Mouse (Mus musculus) limb, embryonic 15.5 days (tissue): ENCODE measurements around the gene Fam149a. TPM values are rescaled to one million over a fixed set of nuclear protein-coding genes. Genes with fewer than 3 reads are reported as not detected.

ENCODE experiments used
- ATAC-seq: fragments of 200-750 bp; cut with Nextera tagmentation; 2 replicates; pipeline ENCODE4 v1.8.0; 2017; ENCODE audit warnings: low read depth, moderate TSS enrichment; ENCODE audit not compliant: insufficient number of reproducible peaks, low FRiP score, low TSS enrichment
- H3K27ac ChIP-seq: fragments of 300-500 bp; sonication (generic); 2 replicates; pipeline ENCODE4 v1.5.1; 2015; ENCODE audit warnings: moderate library complexity, mild to moderate bottlenecking, inconsistent platforms
- H3K27me3 ChIP-seq: fragments of 300-500 bp; sonication (generic); 2 replicates; pipeline ENCODE4 v1.6.1; 2015; ENCODE audit warnings: inconsistent platforms
- H3K36me3 ChIP-seq: fragments of 300-500 bp; sonication (generic); 2 replicates; pipeline ENCODE4 v1.6.1; 2015; ENCODE audit warnings: inconsistent platforms
- H3K4me1 ChIP-seq: fragments of 300-500 bp; sonication (generic); 2 replicates; pipeline ENCODE4 v1.6.1; 2015; ENCODE audit warnings: inconsistent platforms
- H3K4me2 ChIP-seq: fragments of 300-500 bp; sonication (generic); 2 replicates; pipeline ENCODE4 v1.6.1; 2015; ENCODE audit warnings: mild to moderate bottlenecking, inconsistent platforms
- H3K4me3 ChIP-seq: fragments of 300-500 bp; sonication (generic); 2 replicates; pipeline ENCODE4 v1.5.1; 2015; ENCODE audit warnings: mild to moderate bottlenecking, inconsistent platforms
- H3K9ac ChIP-seq: fragments of 300-500 bp; sonication (generic); 2 replicates; pipeline ENCODE4 v1.6.1; 2015; ENCODE audit warnings: inconsistent platforms
- H3K9me3 ChIP-seq: fragments of 300-500 bp; sonication (generic); 2 replicates; pipeline ENCODE4 v1.6.1; 2016; ENCODE audit warnings: inconsistent platforms
- WGBS: fragments of 180-500 bp; shearing (Covaris S2); methylation state at CpG from one replicate; pipeline ENCODE4 v1.1.7; 2015; 5-methylcytosine and 5-hydroxymethylcytosine counted together
- polyA plus RNA-seq: library from polyadenylated mRNA; unstranded; fragments of >200 nt; fragmentation: Nextera tagmentation; extraction: Ambion mirVana; gene quantifications from 2 replicates; pipeline ENCODE4 v1.2.1, GENCODE M21; 2015

The Fam149a gene
- polyA plus RNA-seq = 11.5 and 11.8 TPM in 2 replicates

DNA sequence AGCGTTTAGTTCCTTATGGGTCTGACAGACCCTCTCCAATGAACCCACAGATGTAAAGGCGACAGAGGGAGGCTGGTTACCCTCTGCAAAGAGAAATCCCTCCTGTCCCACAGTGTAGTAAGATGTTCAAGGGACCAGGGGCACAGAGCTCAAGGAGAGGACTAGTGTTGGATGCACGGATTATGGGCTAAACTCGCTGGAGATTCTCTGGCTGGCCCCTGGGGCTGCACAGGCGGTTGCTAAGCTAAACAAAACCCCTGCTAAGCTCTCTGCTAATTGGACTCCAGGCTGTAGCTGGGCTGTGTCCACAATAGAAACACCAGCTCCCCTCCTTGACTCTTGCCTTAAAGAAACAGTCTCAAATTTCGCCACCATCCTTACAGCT, at the start of gene Fam149a:
Fam149a (minus strand) TSS at position 329 of the 385 bp plus-strand sequence.
- peak within 1 kb of the TSS; percentile 32 for H3K4me3 ChIP-seq
- H3K4me2 ChIP-seq = peak within 1 kb of the TSS; percentile 60
- no peaks in the 10 kb centered on the region for H3K36me3 ChIP-seq
- WGBS = 1% methylated on average over 6 of the region's 6 CpGs
- no peak within 1 kb of the TSS for H3K9ac ChIP-seq
- H3K27ac ChIP-seq = no peak within 1 kb of the TSS
- ATAC-seq = no peak
- no peaks in the 10 kb centered on the region for H3K9me3 ChIP-seq
- H3K4me1 ChIP-seq = peaks cover 9% of the 10 kb centered on the region
- H3K27me3 ChIP-seq = peaks cover 17% of the 10 kb centered on the region

DNA sequence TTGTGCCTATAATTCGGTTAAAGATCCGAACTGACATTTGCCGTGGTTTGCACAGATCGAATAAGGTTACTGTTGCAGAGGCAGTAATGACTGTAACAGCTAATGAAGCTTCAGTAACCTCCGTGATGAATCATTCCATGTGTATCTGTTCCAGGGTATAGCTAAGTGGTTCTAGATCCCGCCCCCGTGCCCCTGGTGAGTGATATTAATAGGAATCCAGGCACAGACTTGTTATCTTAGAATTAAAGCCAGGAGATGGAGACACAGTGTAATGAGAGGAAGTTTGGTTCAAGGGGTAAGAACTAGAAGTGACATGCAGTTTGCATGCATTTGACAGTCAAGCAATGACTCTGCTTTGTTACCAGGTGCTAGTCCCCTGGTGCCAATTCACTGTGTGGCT, 38.1 kb upstream of the Fam149a start:
- no peak for ATAC-seq
- H3K27me3 ChIP-seq = no peaks in the 10 kb centered on the region
- 87% methylated on average over 7 of the region's 7 CpGs for WGBS

DNA sequence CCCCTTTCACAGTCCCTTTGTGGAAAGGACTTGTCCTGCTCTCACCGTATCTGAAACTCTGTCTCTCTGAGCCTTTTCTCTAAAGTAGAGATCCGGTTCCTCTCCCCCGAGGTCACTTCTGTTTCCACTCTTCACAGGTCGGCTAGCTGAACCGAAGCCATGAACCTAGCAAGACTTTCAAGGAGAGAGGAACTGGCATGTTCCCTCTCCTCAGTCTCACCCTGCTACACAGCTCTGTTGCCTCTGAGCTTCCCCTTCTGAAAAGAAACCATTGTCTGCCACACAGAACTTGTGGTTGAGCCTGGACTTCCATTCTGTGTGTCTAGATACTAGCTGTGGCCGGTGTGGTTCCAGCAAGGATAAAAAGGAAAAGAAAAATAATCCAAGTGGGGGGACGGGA, 32.9 kb upstream of the Fam149a start:
- Histone ChIP-seq H3K4me3 (no peak overlapping the region), H3K9ac (no peak overlapping the region)
- ATAC-seq = no peak

More for the DNA sequence above, 38.1 kb upstream of the Fam149a start:
- Histone ChIP-seq H3K9me3 (no peaks in the 10 kb centered on the region), H3K4me2 (no peak overlapping the region), H3K9ac (no peak overlapping the region), H3K4me3 (no peak overlapping the region), H3K4me1 (no peaks in the 10 kb centered on the region), H3K36me3 (no peaks in the 10 kb centered on the region), H3K27ac (no peak overlapping the region)

DNA sequence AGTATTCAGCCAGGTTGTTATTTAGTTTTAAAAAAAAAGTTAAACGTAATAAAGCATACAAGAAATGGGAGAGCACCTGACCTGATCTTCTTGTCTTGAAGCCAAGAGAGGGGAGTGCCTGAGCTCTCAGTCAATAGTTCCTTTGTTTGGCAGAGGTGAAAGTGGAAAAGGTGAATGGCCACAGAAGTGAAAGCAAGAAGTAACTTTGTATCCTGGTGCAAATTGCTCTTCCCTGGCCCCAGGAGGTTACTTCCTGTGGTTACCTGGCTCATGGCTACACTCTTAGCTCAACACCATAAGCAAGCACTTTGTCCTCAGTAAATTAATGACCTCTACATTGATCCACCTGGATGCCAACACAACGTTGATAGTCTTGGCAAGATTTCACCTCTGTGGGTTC, 28.8 kb upstream of the Fam149a start, which contains the start of gene Tlr3:
Tlr3 (minus strand) TSS at position 199 of the 400 bp plus-strand sequence.
- Histone ChIP-seq H3K36me3 (no peaks in the 10 kb centered on the region), H3K27me3 (no peaks in the 10 kb centered on the region), H3K27ac (peak within 1 kb of the TSS; percentile 51), H3K9me3 (no peaks in the 10 kb centered on the region), H3K4me3 (peak within 1 kb of the TSS; percentile 43), H3K4me1 (peaks cover 6% of the 10 kb centered on the region), H3K4me2 (peak within 1 kb of the TSS; percentile 53), H3K9ac (peak within 1 kb of the TSS; percentile 40; the same call in 1 of the 2 replicates)
- WGBS = 43% methylated on average over 2 of the region's 2 CpGs
- ATAC-seq = no peak

More for the DNA sequence above, 32.9 kb upstream of the Fam149a start:
- no peaks in the 10 kb centered on the region for H3K9me3 ChIP-seq
- no peaks in the 10 kb centered on the region for H3K27me3 ChIP-seq
- H3K4me2 ChIP-seq = no peak overlapping the region
- H3K4me1 ChIP-seq = peaks cover 6% of the 10 kb centered on the region
- WGBS = 81% methylated on average over 7 of the region's 7 CpGs
- no peaks in the 10 kb centered on the region for H3K36me3 ChIP-seq
- no peak overlapping the region for H3K27ac ChIP-seq

DNA sequence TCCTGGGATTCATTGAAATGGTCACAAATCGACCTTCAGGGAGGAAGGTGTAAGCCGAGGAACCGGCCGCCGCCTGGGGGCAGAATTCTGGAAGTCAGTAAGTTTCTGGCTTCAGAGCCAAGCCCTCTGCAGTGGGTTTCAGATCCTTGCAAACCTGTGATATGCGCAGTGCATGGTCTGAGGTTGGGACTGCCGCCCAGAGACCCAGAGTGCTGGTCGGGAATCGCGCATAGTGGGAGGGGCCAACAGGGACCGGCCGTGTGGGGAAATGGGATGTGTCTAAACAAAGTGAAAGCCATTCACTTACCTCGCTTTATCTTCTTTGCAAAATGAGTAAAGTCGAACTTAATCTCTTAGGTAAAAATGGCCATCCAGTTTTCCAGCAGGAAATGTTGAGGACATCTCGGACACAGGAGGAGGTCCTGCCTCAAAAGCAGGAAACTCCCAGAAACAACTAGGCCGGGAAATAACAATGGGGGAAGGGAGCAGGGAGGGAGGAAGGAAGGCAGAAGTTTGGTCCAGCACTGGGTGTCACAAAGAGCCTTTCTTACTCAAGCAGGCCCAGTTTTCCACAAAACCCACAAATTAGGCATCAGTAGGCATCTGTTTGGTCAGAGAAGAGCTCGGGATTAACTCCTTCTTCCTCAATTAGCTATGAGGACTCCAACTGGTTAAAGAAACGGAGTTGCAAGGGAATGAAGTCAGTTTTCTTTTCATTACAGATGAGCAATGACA, 28.2 kb upstream of the Fam149a start:
- Histone ChIP-seq H3K4me3 (peak overlapping the region; percentile 43), H3K27me3 (no peaks in the 10 kb centered on the region), H3K27ac (peak overlapping the region; percentile 51), H3K9me3 (no peaks in the 10 kb centered on the region), H3K4me1 (peaks cover 6% of the 10 kb centered on the region), H3K4me2 (peak overlapping the region; percentile 53), H3K36me3 (no peaks in the 10 kb centered on the region), H3K9ac (peak overlapping the region; percentile 40; the same call in 1 of the 2 replicates)
- ATAC-seq = peak; percentile 75
- WGBS = 10% methylated on average over 18 of the region's 18 CpGs

DNA sequence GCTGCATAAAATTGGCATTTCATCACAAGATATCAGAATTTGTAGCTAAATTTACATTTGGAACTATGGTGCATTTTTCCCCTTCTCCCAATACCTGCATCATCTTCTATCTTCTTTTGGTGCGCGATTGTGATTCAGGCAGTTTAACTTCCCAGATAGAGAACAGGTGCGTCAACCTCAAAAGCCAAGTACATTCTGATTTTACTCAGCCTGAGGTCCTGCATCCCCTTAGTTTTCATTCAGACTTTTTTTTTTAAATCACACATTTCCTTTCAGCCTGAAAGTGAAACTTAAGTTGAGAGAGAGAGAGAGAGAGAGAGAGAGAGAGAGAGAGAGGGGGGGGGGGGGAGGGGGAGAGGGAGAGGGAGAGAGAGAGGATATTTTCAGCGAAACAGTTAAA, 27.6 kb upstream of the Fam149a start:
- H3K4me3 ChIP-seq = peak overlapping the region; percentile 43
- WGBS = 41% methylated on average over 4 of the region's 4 CpGs
- H3K4me2 ChIP-seq = peak overlapping the region; percentile 53
- no peaks in the 10 kb centered on the region for H3K27me3 ChIP-seq
- H3K27ac ChIP-seq = peak overlapping the region; percentile 51; the same call in 1 of the 2 replicates
- H3K4me1 ChIP-seq = peaks cover 6% of the 10 kb centered on the region
- no peak for ATAC-seq
- H3K9ac ChIP-seq = peak overlapping the region; percentile 40; the same call in 1 of the 2 replicates
- no peaks in the 10 kb centered on the region for H3K36me3 ChIP-seq
- no peaks in the 10 kb centered on the region for H3K9me3 ChIP-seq

DNA sequence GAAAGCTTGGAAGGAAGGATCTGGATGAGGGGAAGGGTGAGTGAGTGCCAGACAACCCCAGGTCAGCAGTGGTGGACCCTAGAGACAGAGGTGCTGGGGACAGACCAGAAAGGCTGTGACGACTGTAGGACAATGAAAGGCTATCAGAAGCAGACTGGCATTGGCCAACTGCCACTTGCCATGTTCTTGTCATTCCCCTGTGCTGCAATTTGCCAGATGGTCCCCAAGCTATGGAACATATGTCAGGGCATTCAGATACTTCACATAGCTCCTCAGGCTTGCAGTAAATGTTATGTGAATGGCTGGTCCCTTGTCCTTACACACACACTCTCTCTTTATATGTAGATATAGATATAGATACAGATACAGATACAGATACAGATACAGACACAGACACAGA, 1.2 kb upstream of the Fam149a start:
- Histone ChIP-seq H3K36me3 (no peaks in the 10 kb centered on the region), H3K9me3 (no peaks in the 10 kb centered on the region), H3K9ac (no peak overlapping the region), H3K4me3 (no peak overlapping the region), H3K4me2 (no peak overlapping the region), H3K27me3 (peaks cover 17% of the 10 kb centered on the region), H3K27ac (no peak overlapping the region), H3K4me1 (peaks cover 9% of the 10 kb centered on the region)
- 37% methylated on average over 1 of the region's 1 CpGs for WGBS
- no peak for ATAC-seq

DNA sequence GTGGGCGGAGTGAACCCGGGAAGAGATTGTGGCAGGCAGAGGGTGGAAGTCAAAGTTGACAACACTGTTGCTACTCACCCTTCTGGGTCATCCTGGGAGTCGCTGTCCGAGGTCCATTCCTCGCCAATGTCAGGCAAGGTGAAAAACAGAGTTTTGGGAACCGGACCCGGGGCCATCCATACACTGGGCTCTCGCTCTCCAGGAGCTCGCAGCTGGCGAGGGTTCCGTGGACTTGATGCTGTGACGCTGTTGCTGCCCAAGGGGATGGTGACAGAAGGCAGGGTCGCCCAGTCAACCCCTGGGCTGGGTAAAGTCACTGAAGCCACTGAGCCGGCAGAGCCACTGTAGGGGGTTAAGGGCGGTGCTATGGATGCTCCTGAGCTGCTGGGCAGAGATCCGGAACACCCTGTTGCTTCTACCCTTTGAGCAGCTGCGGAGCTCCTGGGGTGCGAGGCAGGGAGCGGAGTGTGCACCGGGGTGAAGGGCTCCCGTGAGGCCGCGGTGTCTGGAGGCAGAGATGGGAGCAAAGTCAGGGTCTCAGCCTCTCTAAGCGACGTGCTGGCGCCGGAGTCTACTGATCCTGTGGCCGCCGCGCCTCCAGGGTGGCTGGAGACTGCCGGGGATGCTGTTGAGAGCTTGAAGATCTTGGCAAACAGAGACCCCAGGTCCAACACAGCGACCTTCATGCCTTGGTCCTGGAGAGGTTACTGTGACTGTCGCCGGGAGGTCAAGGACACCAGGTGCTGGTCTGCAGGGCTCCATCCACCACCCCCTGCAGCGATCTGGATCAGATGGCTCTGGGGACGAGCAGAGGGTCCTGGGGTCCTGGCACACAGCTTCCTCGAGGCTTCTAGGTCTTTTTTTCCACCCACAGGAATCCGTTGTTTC, 772 bp downstream of the Fam149a start:
- no peak overlapping the region for H3K9ac ChIP-seq
- ATAC-seq = no peak
- WGBS = 3% methylated on average over 38 of the region's 38 CpGs

DNA sequence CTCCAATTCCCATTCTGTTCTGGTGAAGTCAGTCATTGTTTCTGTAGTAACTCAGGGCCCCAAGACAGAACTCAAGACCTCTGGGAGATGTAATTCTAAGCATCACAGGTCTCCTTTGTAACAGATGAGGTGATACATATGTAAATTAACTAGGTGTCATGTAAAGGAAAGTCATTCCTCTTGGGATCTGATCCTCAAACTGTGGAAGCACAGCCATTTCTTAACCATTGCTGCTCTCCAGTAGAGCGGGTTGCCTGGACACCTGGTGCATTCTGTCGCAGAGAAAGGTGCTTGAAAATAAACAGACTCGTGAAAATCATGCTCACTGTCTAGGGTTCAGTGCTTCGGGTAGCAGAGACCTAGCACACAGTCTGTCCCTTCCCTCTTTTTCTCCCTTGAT, 1.5 kb downstream of the Fam149a start:
- Histone ChIP-seq H3K4me3 (no peak overlapping the region), H3K27ac (no peak overlapping the region), H3K4me1 (peaks cover 9% of the 10 kb centered on the region), H3K27me3 (peaks cover 17% of the 10 kb centered on the region), H3K36me3 (no peaks in the 10 kb centered on the region), H3K9me3 (no peaks in the 10 kb centered on the region), H3K9ac (no peak overlapping the region), H3K4me2 (no peak overlapping the region)
- no peak for ATAC-seq
- 25% methylated on average over 4 of the region's 4 CpGs for WGBS

More for the DNA sequence above, 772 bp downstream of the Fam149a start:
- Histone ChIP-seq H3K27ac (no peak overlapping the region), H3K4me2 (peak overlapping the region; percentile 60), H3K9me3 (no peaks in the 10 kb centered on the region), H3K4me1 (peaks cover 9% of the 10 kb centered on the region), H3K27me3 (peaks cover 17% of the 10 kb centered on the region), H3K4me3 (peak overlapping the region; percentile 32), H3K36me3 (no peaks in the 10 kb centered on the region)

DNA sequence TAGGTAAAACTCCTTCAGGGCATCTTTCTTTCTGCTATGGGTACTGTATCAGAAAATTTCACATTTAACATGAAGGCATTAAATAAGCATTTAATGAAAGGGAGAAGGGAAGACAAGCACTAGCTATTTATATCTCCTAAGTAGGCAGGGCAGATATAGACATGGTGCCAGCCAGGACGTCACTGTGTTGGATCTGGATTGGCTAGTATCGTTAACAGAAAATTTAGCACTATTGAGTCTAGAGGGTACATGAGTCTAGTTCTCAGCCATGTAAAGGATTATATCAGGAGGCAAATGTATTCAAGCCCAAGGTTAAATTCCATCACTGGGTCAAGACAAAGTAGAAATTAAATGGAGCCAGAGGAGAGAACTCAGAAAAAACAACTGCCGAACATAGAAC, 8.0 kb downstream of the Fam149a start:
- H3K9me3 ChIP-seq = no peaks in the 10 kb centered on the region
- no peaks in the 10 kb centered on the region for H3K36me3 ChIP-seq
- no peaks in the 10 kb centered on the region for H3K4me1 ChIP-seq
- H3K4me3 ChIP-seq = no peak overlapping the region
- no peaks in the 10 kb centered on the region for H3K27me3 ChIP-seq
- no peak for ATAC-seq
- no peak overlapping the region for H3K9ac ChIP-seq
- no peak overlapping the region for H3K27ac ChIP-seq
- H3K4me2 ChIP-seq = no peak overlapping the region
- WGBS = 71% methylated on average over 3 of the region's 3 CpGs

DNA sequence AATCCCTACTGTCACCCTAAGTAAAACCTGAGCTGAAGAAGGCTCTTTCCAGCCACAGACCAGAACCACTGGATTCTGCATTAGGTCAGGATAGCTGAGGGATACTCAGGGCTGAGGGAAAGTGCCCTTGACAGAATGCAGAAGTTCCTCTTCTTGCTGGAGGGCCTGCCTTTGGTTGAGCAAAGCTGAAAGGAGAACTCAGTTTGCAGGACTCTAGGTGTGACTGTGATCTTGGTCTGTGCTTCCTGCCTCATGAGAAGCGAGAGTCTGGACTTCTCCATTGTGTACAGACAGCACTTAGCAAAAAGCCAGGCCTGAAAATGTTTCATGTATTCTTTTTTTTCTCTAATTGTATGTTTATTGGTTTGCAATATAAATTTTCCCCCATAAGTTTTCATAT, 14.9 kb downstream of the Fam149a start:
- no peak overlapping the region for H3K4me3 ChIP-seq
- H3K36me3 ChIP-seq = no peaks in the 10 kb centered on the region
- no peaks in the 10 kb centered on the region for H3K9me3 ChIP-seq
- no peak overlapping the region for H3K9ac ChIP-seq
- no peak overlapping the region for H3K27ac ChIP-seq
- no peaks in the 10 kb centered on the region for H3K27me3 ChIP-seq
- 91% methylated on average over 1 of the region's 1 CpGs for WGBS
- no peaks in the 10 kb centered on the region for H3K4me1 ChIP-seq
- ATAC-seq = no peak
- no peak overlapping the region for H3K4me2 ChIP-seq

DNA sequence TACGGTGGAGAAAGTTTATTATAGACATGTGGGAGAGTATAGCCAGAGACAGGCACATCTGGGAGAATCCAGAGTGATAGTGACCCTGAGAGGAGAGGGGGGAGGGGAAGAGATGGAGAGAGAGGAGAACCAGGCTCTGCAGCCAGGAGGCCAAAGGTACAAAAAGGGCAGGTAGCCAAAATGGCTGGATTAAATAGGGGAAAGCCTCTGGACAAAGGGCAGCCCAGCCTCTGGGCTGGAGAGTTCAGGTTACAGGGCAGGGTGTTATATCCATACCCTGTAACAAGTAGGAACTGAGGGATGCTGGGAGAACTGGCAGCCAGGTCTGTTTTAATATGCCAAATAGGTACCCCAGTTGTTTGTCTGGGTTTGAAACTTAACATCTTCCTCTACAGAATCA, 18.9 kb downstream of the Fam149a start:
- Histone ChIP-seq H3K4me2 (no peak overlapping the region), H3K4me1 (no peaks in the 10 kb centered on the region), H3K4me3 (no peak overlapping the region), H3K27me3 (no peaks in the 10 kb centered on the region), H3K27ac (no peak overlapping the region), H3K9me3 (no peaks in the 10 kb centered on the region), H3K36me3 (no peaks in the 10 kb centered on the region), H3K9ac (no peak overlapping the region)
- ATAC-seq = no peak
- 64% methylated on average over 1 of the region's 1 CpGs for WGBS
